Mouse (Mus musculus) testis, adult 2 months (tissue): ENCODE results near the gene Btbd18. TPM values are rescaled to one million over a fixed set of nuclear protein-coding genes. Genes with fewer than 3 reads are reported as not detected.

ENCODE experiments used
- H3K27ac ChIP-seq: fragments of 200-500 bp; 2 replicates; pipeline ENCODE4 v1.5.1; 2012; ENCODE audit warnings: low read depth, low read length; ENCODE audit not compliant: control insufficient read depth, insufficient read depth
- H3K27me3 ChIP-seq: fragments of 200-500 bp; 2 replicates; pipeline ENCODE4 v1.6.1; 2012; ENCODE audit warnings: mild to moderate bottlenecking, low read length, moderate library complexity; ENCODE audit not compliant: control insufficient read depth, insufficient read depth
- H3K36me3 ChIP-seq: fragments of 200-500 bp; 2 replicates; pipeline ENCODE4 v1.6.1; 2012; ENCODE audit warnings: mild to moderate bottlenecking, low read length; ENCODE audit not compliant: control insufficient read depth, insufficient read depth
- H3K4me1 ChIP-seq: fragments of 200-500 bp; 2 replicates; pipeline ENCODE4 v1.6.1; 2012; ENCODE audit warnings: low read length; ENCODE audit not compliant: control insufficient read depth, insufficient read depth
- H3K4me3 ChIP-seq: fragments of 200-500 bp; 2 replicates; pipeline ENCODE4 v1.5.1; 2012; ENCODE audit warnings: low read depth, mild to moderate bottlenecking, low read length, moderate library complexity, mixed read lengths; ENCODE audit not compliant: control insufficient read depth
- CTCF ChIP-seq: fragments of 200-500 bp; IDR thresholded peaks from 2 replicates; pipeline ENCODE4 v1.5.1; 2012; ENCODE audit warnings: low read depth, mild to moderate bottlenecking, inconsistent platforms, low read length, moderate library complexity; ENCODE audit not compliant: control insufficient read depth, insufficient read depth, insufficient replicate concordance
- POLR2A ChIP-seq: fragments of 200-500 bp; IDR thresholded peaks from 2 replicates; pipeline ENCODE4 v1.6.1; 2012; ENCODE audit warnings: low read depth, mild to moderate bottlenecking, inconsistent platforms, low read length, moderate library complexity; ENCODE audit not compliant: control insufficient read depth
- polyA plus RNA-seq: library from polyadenylated mRNA; depleted of rRNA; stranded (reverse); fragments of >200 nt; gene quantifications from 2 replicates; pipeline ENCODE4 v1.2.3, GENCODE M21; 2012

Gene Btbd18
- polyA plus RNA-seq, 1 experiment: 4.2 TPM

GRCm38 (mm10) chr2:84635611-84636010, 23.3 kb upstream of the Btbd18 start:
- peaks cover 2% of the 10 kb centered on the region; the same call in 1 of the 2 replicates for H3K4me1 ChIP-seq
- H3K27ac ChIP-seq: peak overlapping the region; percentile 57
- no peak overlapping the region for H3K4me3 ChIP-seq
- H3K27me3 ChIP-seq: no peaks in the 10 kb centered on the region
- H3K36me3 ChIP-seq: no peaks in the 10 kb centered on the region
- TF ChIP-seq CTCF (no peak), POLR2A (no peak)

- Histone ChIP-seq H3K27me3 (no peaks in the 10 kb centered on the region), H3K4me1 (peaks cover 2% of the 10 kb centered on the region; the same call in 1 of the 2 replicates), H3K36me3 (no peaks in the 10 kb centered on the region), H3K4me3 (no peak overlapping the region), H3K27ac (peak overlapping the region; percentile 81)
- TF ChIP-seq CTCF (no peak), POLR2A (no peak)
Observed at GRCm38 (mm10) chr2:84636231-84636741, 22.6 kb upstream of the Btbd18 start.

- peak overlapping the region; percentile 44; the same call in 1 of the 2 replicates for H3K27ac ChIP-seq
Observed at GRCm38 (mm10) chr2:84637452-84638165, 21.3 kb upstream of the Btbd18 start.

GRCm38 (mm10) chr2:84638428-84639220, 20.3 kb upstream of the Btbd18 start:
- TF ChIP-seq POLR2A (no peak), CTCF (no peak)
- no peaks in the 10 kb centered on the region for H3K27me3 ChIP-seq
- peaks cover 2% of the 10 kb centered on the region; the same call in 1 of the 2 replicates for H3K4me1 ChIP-seq
- no peak overlapping the region for H3K4me3 ChIP-seq
- H3K27ac ChIP-seq: no peak overlapping the region
- H3K36me3 ChIP-seq: no peaks in the 10 kb centered on the region; the same call in 1 of the 2 replicates

More at GRCm38 (mm10) chr2:84637452-84638165, 21.3 kb upstream of the Btbd18 start:
- Histone ChIP-seq H3K27me3 (no peaks in the 10 kb centered on the region), H3K36me3 (no peaks in the 10 kb centered on the region; the same call in 1 of the 2 replicates), H3K4me3 (no peak overlapping the region), H3K4me1 (peaks cover 2% of the 10 kb centered on the region; the same call in 1 of the 2 replicates)
- TF ChIP-seq POLR2A (no peak), CTCF (no peak)

- TF ChIP-seq CTCF (no peak), POLR2A (no peak)
- H3K4me3 ChIP-seq: no peak overlapping the region
- no peaks in the 10 kb centered on the region for H3K27me3 ChIP-seq
- peaks cover 4% of the 10 kb centered on the region for H3K4me1 ChIP-seq
- H3K27ac ChIP-seq: no peak overlapping the region
- no peaks in the 10 kb centered on the region; the same call in 1 of the 2 replicates for H3K36me3 ChIP-seq
Observed at GRCm38 (mm10) chr2:84640833-84641232, 18.0 kb upstream of the Btbd18 start.

GRCm38 (mm10) chr2:84646138-84646537, 12.7 kb upstream of the Btbd18 start:
- Histone ChIP-seq H3K4me3 (no peak overlapping the region), H3K4me1 (peaks cover 8% of the 10 kb centered on the region), H3K27ac (no peak overlapping the region), H3K27me3 (no peaks in the 10 kb centered on the region), H3K36me3 (no peaks in the 10 kb centered on the region; the same call in 1 of the 2 replicates)
- no peak for TF ChIP-seq POLR2A
- no peak for TF ChIP-seq CTCF
